Mouse (Mus musculus): ENCODE measurements around the gene Tdg. TPM values are rescaled to one million over a fixed set of nuclear protein-coding genes. Genes with fewer than 3 reads are reported as not detected.
A peak's percentile ranks its signal among the peaks of the same experiment; 100 is the strongest.
"Not testable (repeated sequence)": the region's sequence is repeated elsewhere in the genome, so short reads cannot be mapped to it uniquely, and the experiment has no call there.

Gene Tdg
- polyA plus RNA-seq (2012; rRNA removed), result 6.2 TPM in 2 replicates

DNA sequence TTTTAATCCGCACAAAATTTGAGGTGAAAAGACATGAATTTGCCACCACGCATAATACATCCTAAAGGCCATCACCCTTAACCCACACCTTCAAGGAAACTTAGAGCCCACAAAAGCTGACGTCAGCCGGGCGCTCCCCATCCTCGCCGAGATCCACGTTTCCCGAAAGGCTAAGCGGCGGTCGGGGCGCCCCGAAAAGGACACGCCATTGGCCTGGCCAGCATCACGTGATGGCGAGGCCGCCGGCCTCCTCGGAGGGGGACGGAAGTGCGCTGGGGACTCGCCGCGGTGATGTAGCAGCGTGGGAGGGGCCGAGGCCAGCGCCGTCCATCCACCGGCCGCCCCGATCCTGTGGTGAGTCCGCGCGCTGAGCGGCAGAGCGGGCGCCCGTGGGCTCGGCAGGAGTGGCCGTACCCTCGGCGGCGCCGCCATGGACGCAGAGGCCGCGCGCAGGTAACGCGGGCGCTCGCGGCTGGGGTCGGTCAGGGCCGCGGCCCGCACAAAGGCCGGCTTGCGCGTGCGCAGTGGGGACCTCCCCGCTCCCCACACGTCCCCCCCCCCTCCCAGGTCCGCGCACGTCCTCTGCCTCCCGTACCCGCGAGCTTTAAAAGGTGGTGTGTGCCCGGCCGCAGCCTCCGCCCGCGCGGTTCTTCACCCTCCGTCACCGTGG, at the start of gene Tdg:
Tdg (plus strand) TSS at position 243 of the 670 bp plus-strand sequence.
- H3K36me3 ChIP-seq (ENCODE audit: control insufficient read depth, insufficient read depth, low read length); H3K4me1 ChIP-seq (ENCODE audit: control insufficient read depth, insufficient read depth, low read length); H3K27me3 ChIP-seq (ENCODE audit: control insufficient read depth, insufficient read depth, low read length): not testable (repeated sequence)
- peak within 1 kb of the TSS; percentile 90 for H3K27ac ChIP-seq (ENCODE audit: control insufficient read depth, insufficient read depth, low read depth, low read length)
- peak; percentile 61; the same call in 1 of the 2 replicates for TF ChIP-seq POLR2A (IDR thresholded peaks at IDR 0.05; ENCODE audit: control insufficient read depth, low read depth, low read length)
- H3K4me3 ChIP-seq (ENCODE audit: control insufficient read depth, low read depth, low read length), result peak within 1 kb of the TSS; percentile 91

- H3K4me3 ChIP-seq (ENCODE audit: control insufficient read depth, low read depth, low read length); H3K27ac ChIP-seq (ENCODE audit: control insufficient read depth, insufficient read depth, low read depth, low read length); H3K27me3 ChIP-seq (ENCODE audit: control insufficient read depth, insufficient read depth, low read length); H3K4me1 ChIP-seq (ENCODE audit: control insufficient read depth, insufficient read depth, low read length); H3K36me3 ChIP-seq (ENCODE audit: control insufficient read depth, insufficient read depth, low read length): not testable (repeated sequence)
Observed at GRCm38 (mm10) chr10:82589673-82590072, 40.0 kb upstream of the Tdg start.

GRCm38 (mm10) chr10:82594421-82594820, 35.2 kb upstream of the Tdg start:
- not testable (repeated sequence) for H3K27ac ChIP-seq (ENCODE audit: control insufficient read depth, insufficient read depth, low read depth, low read length); H3K4me3 ChIP-seq (ENCODE audit: control insufficient read depth, low read depth, low read length); H3K27me3 ChIP-seq (ENCODE audit: control insufficient read depth, insufficient read depth, low read length); H3K4me1 ChIP-seq (ENCODE audit: control insufficient read depth, insufficient read depth, low read length); H3K36me3 ChIP-seq (ENCODE audit: control insufficient read depth, insufficient read depth, low read length)

- no peaks in the 10 kb centered on the region for H3K36me3 ChIP-seq (ENCODE audit: control insufficient read depth, insufficient read depth, low read length)
- peak overlapping the region; percentile 86 for H3K4me3 ChIP-seq (ENCODE audit: control insufficient read depth, low read depth, low read length)
- H3K4me1 ChIP-seq (ENCODE audit: control insufficient read depth, insufficient read depth, low read length), result no peaks in the 10 kb centered on the region; the same call in none of the 2 replicates
- no peaks in the 10 kb centered on the region for H3K27me3 ChIP-seq (ENCODE audit: control insufficient read depth, insufficient read depth, low read length)
- no peak for TF ChIP-seq CTCF (IDR thresholded peaks at IDR 0.05; ENCODE audit: control insufficient read depth, insufficient read depth, insufficient replicate concordance, low read depth, low read length)
- TF ChIP-seq POLR2A (IDR thresholded peaks at IDR 0.05; ENCODE audit: control insufficient read depth, low read depth, low read length), result no peak
- no peak overlapping the region for H3K27ac ChIP-seq (ENCODE audit: control insufficient read depth, insufficient read depth, low read depth, low read length)
Observed at GRCm38 (mm10) chr10:82622235-82622634, 7.4 kb upstream of the Tdg start.

DNA sequence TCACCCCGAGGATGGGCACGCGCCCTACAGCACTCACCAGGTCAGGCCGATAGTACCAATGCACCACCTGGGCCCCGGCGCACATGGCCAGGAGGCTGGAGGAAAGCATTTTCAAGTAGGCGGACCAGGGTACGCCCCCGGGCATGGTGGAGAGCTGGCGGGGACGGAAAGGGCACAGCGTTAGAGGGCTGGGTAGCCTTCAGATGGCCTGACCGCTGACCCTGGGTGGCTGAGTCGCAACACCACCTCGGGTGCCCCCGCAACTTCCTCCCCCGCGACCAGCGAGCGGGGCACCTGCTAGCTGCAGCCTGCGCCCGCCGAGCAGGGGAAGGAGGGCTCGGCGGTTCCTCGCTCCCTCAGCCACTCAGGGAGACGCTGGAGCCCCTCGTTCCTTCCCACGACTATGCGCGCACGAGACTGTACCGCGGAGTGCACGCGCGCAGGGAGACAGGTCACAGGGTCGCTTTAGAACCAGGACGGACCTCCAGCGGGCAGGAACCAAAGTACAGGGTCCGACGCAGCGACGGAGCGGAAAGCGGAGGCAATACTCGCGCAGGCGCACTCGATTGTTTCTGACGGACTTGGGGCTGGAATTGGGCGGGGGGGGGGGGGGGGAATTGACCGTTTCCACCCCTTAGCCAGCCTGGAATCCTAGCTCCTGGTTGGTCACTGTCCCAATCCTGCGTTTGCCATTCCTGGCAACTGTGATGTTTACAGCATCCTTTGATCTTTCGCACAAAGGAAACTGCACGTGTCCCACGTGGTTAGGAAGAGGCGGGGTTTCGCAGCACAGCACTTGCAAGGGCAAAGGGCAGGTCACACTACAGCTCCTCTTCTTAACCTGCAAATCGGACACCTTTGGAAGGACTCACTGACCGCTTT, 6.7 kb upstream of the Tdg start, which contains the start of gene 1190007I07Rik:
1190007I07Rik (minus strand) TSS at position 558 of the 882 bp plus-strand sequence.
- Histone ChIP-seq H3K4me1 (ENCODE audit: control insufficient read depth, insufficient read depth, low read length) (no peaks in the 10 kb centered on the region; the same call in none of the 2 replicates), H3K27me3 (ENCODE audit: control insufficient read depth, insufficient read depth, low read length) (no peaks in the 10 kb centered on the region), H3K4me3 (ENCODE audit: control insufficient read depth, low read depth, low read length) (peak within 1 kb of the TSS; percentile 92), H3K36me3 (ENCODE audit: control insufficient read depth, insufficient read depth, low read length) (no peaks in the 10 kb centered on the region), H3K27ac (ENCODE audit: control insufficient read depth, insufficient read depth, low read depth, low read length) (peak within 1 kb of the TSS; percentile 97)
- TF ChIP-seq CTCF (IDR thresholded peaks at IDR 0.05; ENCODE audit: control insufficient read depth, insufficient read depth, insufficient replicate concordance, low read depth, low read length) (no peak), POLR2A (IDR thresholded peaks at IDR 0.05; ENCODE audit: control insufficient read depth, low read depth, low read length) (peak; percentile 38; the same call in 1 of the 2 replicates)

GRCm38 (mm10) chr10:82623553-82623932, 6.1 kb upstream of the Tdg start:
- H3K4me1 ChIP-seq (ENCODE audit: control insufficient read depth, insufficient read depth, low read length); H3K27me3 ChIP-seq (ENCODE audit: control insufficient read depth, insufficient read depth, low read length); H3K36me3 ChIP-seq (ENCODE audit: control insufficient read depth, insufficient read depth, low read length): not testable (repeated sequence)
- H3K4me3 ChIP-seq (ENCODE audit: control insufficient read depth, low read depth, low read length), result peak overlapping the region; percentile 92
- peak overlapping the region; percentile 97 for H3K27ac ChIP-seq (ENCODE audit: control insufficient read depth, insufficient read depth, low read depth, low read length)

- TF ChIP-seq POLR2A (IDR thresholded peaks at IDR 0.05; ENCODE audit: control insufficient read depth, low read depth, low read length) (no peak), CTCF (IDR thresholded peaks at IDR 0.05; ENCODE audit: control insufficient read depth, insufficient read depth, insufficient replicate concordance, low read depth, low read length) (no peak)
Observed at GRCm38 (mm10) chr10:82629111-82629585, 480 bp upstream of the Tdg start.

More at GRCm38 (mm10) chr10:82629111-82629585, 480 bp upstream of the Tdg start:
- Histone ChIP-seq H3K27me3 (ENCODE audit: control insufficient read depth, insufficient read depth, low read length) (no peaks in the 10 kb centered on the region), H3K27ac (ENCODE audit: control insufficient read depth, insufficient read depth, low read depth, low read length) (peak overlapping the region; percentile 90), H3K4me3 (ENCODE audit: control insufficient read depth, low read depth, low read length) (peak overlapping the region; percentile 91), H3K36me3 (ENCODE audit: control insufficient read depth, insufficient read depth, low read length) (no peaks in the 10 kb centered on the region), H3K4me1 (ENCODE audit: control insufficient read depth, insufficient read depth, low read length) (peaks cover 2% of the 10 kb centered on the region; the same call in 1 of the 2 replicates)
